Mouse (Mus musculus): ENCODE measurements at regions not wholly inside any gene's neighbourhood (a gene's known extent, or its start where the extent isn't known, plus 50 kb on each side); places are given as distances from the start of the nearest gene placed in this dataset.
A peak's percentile ranks its signal among the peaks of the same experiment; 100 is the strongest.

DNA sequence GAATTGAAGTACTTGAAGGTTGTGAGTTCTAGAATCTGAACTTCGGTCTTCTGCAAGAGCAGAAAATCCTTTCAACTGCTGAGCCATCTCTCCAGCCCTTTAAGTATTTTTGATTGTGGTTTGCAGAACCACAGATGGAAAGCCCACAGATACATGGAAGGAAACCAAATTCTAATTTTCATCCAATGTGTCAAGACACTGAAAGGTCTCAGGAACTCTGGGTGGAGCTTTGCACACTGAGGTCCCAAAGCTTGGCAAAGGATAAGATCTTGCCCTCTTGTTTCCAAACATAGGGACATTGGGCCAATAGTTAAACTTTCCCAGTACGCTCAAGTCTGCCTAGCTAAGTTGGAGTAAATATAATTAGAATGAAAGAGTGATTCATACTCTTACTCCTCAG, 102.6 kb upstream of the Ado start:
- Histone ChIP-seq H3K4me3 (ENCODE audit: low read depth, low read length) (no peak overlapping the region), H3K4me1 (ENCODE audit: control insufficient read depth, insufficient read depth, low read length) (no peaks in the 10 kb centered on the region), H3K9me3 (replicated peaks; ENCODE audit: control insufficient read depth, low read length) (no peaks in the 10 kb centered on the region), H3K4me2 (no peak overlapping the region), H3K9ac (ENCODE audit: low read depth, low read length) (no peak overlapping the region), H3K27me3 (ENCODE audit: control insufficient read depth, insufficient read depth, low read length) (no peaks in the 10 kb centered on the region), H3K36me3 (ENCODE audit: control insufficient read depth, insufficient read depth, low read length) (no peaks in the 10 kb centered on the region), H3K27ac (ENCODE audit: low read depth, low read length) (no peak overlapping the region)
- 89% methylated on average over 2 of the region's 2 CpGs for WGBS (ENCODE audit: insufficient replicate concordance)
- no peak for ATAC-seq (replicated peaks; ENCODE audit: insufficient number of reproducible peaks, low FRiP score, low TSS enrichment)

DNA sequence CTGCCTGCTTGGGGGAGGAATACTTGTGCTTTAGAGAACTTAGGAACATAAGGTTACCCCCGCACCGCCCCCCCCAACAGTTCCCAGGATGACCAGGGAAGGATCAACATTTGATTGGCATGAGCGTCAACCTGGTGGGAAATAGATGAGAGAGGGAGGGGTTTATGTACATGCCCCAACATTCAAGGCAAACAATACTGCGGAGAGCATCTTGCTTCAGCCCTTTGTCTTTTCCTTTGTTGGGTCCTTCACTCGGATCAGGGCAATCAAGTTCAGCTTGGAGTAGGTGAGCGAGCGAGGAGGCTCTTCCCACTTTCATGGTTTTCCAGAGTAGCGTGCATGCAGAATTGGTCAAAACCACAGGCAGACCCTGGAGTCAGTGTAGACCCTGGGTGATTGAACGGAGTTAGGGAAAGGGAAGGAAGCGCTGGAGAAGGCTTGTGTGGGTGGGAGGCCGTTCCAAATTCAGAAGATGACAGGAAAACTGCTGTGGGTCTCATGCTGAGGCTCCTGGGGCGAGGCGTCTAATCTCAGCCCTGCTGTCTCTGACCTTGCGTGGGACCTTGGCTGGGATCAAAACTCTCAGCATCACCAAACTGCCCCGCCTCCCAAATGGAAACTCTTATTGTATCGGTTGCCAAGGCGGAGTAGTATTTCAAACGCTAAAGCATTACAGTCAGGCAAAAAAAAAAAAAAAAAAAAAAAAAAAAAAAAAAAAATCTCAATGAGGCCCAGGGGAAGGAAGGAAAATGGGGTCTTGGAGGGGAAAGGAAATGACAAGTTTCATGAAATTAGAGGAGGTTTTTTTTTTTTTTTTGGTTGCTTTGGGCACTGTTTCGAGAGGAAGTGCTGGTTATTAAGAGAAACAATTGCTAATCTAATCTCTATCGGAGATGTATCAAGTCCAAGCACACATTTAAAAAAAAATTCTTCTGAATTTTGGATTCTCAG, 99.3 kb upstream of the Ado start:
- Histone ChIP-seq H3K4me2 (peak overlapping the region; percentile 64), H3K27ac (ENCODE audit: low read depth, low read length) (no peak overlapping the region), H3K9ac (ENCODE audit: low read depth, low read length) (0 out of 2 replicates have a peak overlapping the region, but pooled peaks have one; percentile 17), H3K36me3 (ENCODE audit: control insufficient read depth, insufficient read depth, low read length) (no peaks in the 10 kb centered on the region), H3K4me3 (ENCODE audit: low read depth, low read length) (peak overlapping the region; percentile 29), H3K9me3 (replicated peaks; ENCODE audit: control insufficient read depth, low read length) (no peaks in the 10 kb centered on the region), H3K27me3 (ENCODE audit: control insufficient read depth, insufficient read depth, low read length) (no peaks in the 10 kb centered on the region), H3K4me1 (ENCODE audit: control insufficient read depth, insufficient read depth, low read length) (0 out of 2 replicates have a peak, but pooled peaks cover 2% of the 10 kb centered on the region)
- no peak for ATAC-seq (replicated peaks; ENCODE audit: insufficient number of reproducible peaks, low FRiP score, low TSS enrichment)
- WGBS (ENCODE audit: insufficient replicate concordance), result 24% methylated on average over 20 of the region's 20 CpGs

DNA sequence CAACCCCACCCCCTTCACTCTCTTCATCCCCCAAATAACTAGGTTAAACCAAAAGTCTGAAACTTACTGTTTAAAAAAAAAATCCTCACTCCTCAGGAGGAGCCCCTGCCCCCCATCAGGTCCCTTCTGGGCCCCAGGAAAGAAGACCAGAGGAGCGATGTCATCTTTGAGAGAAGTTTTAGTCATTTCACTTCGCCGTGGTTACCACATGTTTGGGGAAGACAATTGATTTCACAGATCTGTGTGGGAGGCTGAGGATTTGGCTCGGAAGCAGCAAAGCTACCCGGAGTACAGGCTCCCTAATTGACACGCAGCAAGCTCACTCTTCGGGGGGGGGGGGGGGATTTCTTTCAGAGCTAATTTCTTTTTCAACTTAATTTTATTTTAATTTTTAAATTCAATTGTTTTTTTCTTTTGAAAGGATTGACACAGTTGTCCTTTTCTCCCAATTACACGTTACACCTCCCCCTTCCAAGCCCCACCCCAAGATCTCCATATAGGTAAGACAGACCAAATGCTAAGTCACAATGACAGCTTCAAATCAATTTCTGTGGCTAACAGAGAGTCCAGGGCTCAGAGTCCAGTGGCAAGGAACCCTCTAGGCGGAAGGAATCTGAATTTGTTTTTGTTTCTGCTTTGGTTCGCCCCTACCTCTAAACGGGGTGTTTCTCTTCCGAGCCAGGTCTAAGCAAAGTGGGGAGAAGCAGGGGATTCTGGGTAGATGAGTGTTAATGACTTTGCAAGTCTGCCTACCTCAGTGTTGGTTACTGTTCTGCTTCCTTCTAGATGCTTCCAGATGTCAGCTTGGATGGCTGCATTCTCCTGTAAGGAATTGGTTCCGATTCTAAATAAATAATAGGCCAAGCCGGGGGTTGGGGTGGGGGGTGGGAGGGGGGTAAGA, 98.2 kb upstream of the Ado start:
- Histone ChIP-seq H3K4me2 (peak overlapping the region; percentile 64), H3K4me3 (ENCODE audit: low read depth, low read length) (peak overlapping the region; percentile 29), H3K27ac (ENCODE audit: low read depth, low read length) (no peak overlapping the region), H3K4me1 (ENCODE audit: control insufficient read depth, insufficient read depth, low read length) (0 out of 2 replicates have a peak, but pooled peaks cover 2% of the 10 kb centered on the region), H3K9me3 (replicated peaks; ENCODE audit: control insufficient read depth, low read length) (no peaks in the 10 kb centered on the region), H3K27me3 (ENCODE audit: control insufficient read depth, insufficient read depth, low read length) (no peaks in the 10 kb centered on the region), H3K9ac (ENCODE audit: low read depth, low read length) (0 out of 2 replicates have a peak overlapping the region, but pooled peaks have one; percentile 17), H3K36me3 (ENCODE audit: control insufficient read depth, insufficient read depth, low read length) (no peaks in the 10 kb centered on the region)
- 15% methylated on average over 14 of the region's 14 CpGs for WGBS (ENCODE audit: insufficient replicate concordance)
- ATAC-seq (replicated peaks; ENCODE audit: insufficient number of reproducible peaks, low FRiP score, low TSS enrichment), result no peak

DNA sequence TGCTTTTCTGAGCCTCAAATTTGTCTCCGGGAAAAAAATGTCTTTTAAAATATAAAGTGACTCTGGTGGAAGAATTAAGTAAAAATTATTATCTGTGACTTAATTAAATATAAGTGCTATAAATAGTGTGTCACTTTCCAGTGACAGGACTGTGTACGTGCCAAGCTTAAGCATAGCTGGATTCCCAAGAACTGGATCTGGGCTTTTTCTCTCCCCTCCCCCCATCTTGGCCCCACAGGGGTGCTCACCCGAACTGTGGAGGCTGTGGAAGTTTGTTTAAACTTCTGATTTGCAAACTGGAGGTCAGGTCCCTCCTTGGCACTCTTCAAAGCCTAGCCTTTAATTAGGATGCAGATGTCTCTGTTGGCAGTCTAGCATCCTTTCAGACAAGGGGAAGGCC, 97.1 kb upstream of the Ado start:
- no peak overlapping the region for H3K4me3 ChIP-seq (ENCODE audit: low read depth, low read length)
- no peaks in the 10 kb centered on the region for H3K27me3 ChIP-seq (ENCODE audit: control insufficient read depth, insufficient read depth, low read length)
- 0 out of 2 replicates have a peak, but pooled peaks cover 2% of the 10 kb centered on the region for H3K4me1 ChIP-seq (ENCODE audit: control insufficient read depth, insufficient read depth, low read length)
- no peaks in the 10 kb centered on the region for H3K9me3 ChIP-seq (replicated peaks; ENCODE audit: control insufficient read depth, low read length)
- ATAC-seq (replicated peaks; ENCODE audit: insufficient number of reproducible peaks, low FRiP score, low TSS enrichment), result no peak
- H3K9ac ChIP-seq (ENCODE audit: low read depth, low read length), result no peak overlapping the region
- H3K27ac ChIP-seq (ENCODE audit: low read depth, low read length), result no peak overlapping the region
- no peaks in the 10 kb centered on the region for H3K36me3 ChIP-seq (ENCODE audit: control insufficient read depth, insufficient read depth, low read length)
- WGBS (ENCODE audit: insufficient replicate concordance), result 40% methylated on average over 3 of the region's 3 CpGs
- H3K4me2 ChIP-seq, result no peak overlapping the region

DNA sequence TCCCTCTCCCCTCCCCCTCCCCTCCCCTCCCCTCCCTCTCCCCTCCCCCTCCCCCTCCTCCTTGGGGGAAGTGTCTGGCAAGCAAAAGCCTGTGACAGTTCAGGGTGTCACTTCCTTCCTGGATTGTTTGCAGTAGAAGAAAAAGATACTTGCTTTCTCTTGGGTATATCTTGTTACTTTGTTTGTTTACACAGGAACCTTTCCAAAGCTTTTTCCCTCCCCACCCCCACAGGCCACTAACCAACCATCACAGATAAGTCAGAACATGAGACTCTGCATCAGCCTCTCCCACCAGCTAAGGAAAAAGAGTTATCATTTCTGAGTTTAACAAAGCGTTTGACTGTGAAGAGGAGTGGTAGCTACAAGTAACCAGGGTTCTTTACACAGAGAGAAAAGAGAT, 95.5 kb upstream of the Ado start:
- no peaks in the 10 kb centered on the region for H3K9me3 ChIP-seq (replicated peaks; ENCODE audit: control insufficient read depth, low read length)
- no peak for ATAC-seq (replicated peaks; ENCODE audit: insufficient number of reproducible peaks, low FRiP score, low TSS enrichment)
- 0 out of 2 replicates have a peak overlapping the region, but pooled peaks have one; percentile 29 for H3K27ac ChIP-seq (ENCODE audit: low read depth, low read length)

DNA sequence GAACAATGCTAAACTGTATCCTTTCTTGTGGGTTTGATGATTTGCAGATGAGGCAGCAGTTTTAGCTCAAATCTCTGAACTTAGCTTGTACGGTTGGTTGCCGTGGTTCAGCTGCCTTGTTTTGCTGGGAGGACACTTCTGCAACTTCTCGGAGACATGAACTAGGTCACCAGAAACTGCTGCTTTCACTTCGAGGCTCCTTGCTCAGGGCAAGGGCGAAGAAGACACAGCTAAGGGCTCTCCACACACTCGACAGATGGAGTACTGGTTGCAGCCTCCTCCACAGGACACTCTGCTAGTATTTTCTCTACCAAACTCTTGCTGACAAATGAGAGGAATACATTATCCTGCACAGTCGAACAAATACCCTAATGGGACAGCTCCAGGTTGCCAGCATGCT, 94.9 kb upstream of the Ado start:
- Histone ChIP-seq H3K9ac (ENCODE audit: low read depth, low read length) (no peak overlapping the region), H3K36me3 (ENCODE audit: control insufficient read depth, insufficient read depth, low read length) (no peaks in the 10 kb centered on the region), H3K27me3 (ENCODE audit: control insufficient read depth, insufficient read depth, low read length) (no peaks in the 10 kb centered on the region), H3K4me1 (ENCODE audit: control insufficient read depth, insufficient read depth, low read length) (0 out of 2 replicates have a peak, but pooled peaks cover 2% of the 10 kb centered on the region), H3K27ac (ENCODE audit: low read depth, low read length) (no peak overlapping the region), H3K4me2 (no peak overlapping the region), H3K4me3 (ENCODE audit: low read depth, low read length) (no peak overlapping the region), H3K9me3 (replicated peaks; ENCODE audit: control insufficient read depth, low read length) (no peaks in the 10 kb centered on the region)
- no peak for ATAC-seq (replicated peaks; ENCODE audit: insufficient number of reproducible peaks, low FRiP score, low TSS enrichment)
- 34% methylated on average over 7 of the region's 7 CpGs for WGBS (ENCODE audit: insufficient replicate concordance)

More for the DNA sequence above, 95.5 kb upstream of the Ado start:
- Histone ChIP-seq H3K9ac (ENCODE audit: low read depth, low read length) (no peak overlapping the region), H3K4me3 (ENCODE audit: low read depth, low read length) (no peak overlapping the region), H3K4me1 (ENCODE audit: control insufficient read depth, insufficient read depth, low read length) (0 out of 2 replicates have a peak, but pooled peaks cover 2% of the 10 kb centered on the region), H3K36me3 (ENCODE audit: control insufficient read depth, insufficient read depth, low read length) (no peaks in the 10 kb centered on the region), H3K27me3 (ENCODE audit: control insufficient read depth, insufficient read depth, low read length) (no peaks in the 10 kb centered on the region), H3K4me2 (no peak overlapping the region)
- WGBS (ENCODE audit: insufficient replicate concordance), result 5% methylated on average over 1 of the region's 1 CpGs

DNA sequence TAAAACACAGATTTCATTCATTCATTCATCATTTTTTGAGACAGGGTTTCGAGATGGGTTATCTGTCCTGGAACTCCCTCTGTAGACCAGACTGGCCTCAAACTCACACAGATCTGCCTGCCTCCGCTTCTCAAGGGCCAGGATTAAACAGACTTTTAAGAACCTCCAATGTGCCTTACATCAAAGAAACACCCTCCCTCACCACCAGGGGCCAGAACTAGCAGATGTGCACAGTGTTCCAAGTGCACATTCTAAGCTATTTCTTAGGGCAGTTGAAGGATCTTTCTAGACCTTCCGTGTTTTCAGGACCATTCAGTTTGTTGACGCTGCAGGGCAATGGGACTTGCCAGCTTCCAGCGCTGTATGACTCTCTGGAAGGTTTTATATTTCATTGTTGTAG, 88.6 kb upstream of the Ado start:
- Histone ChIP-seq H3K27ac (ENCODE audit: low read depth, low read length) (no peak overlapping the region), H3K4me1 (ENCODE audit: control insufficient read depth, insufficient read depth, low read length) (no peaks in the 10 kb centered on the region), H3K9ac (ENCODE audit: low read depth, low read length) (no peak overlapping the region), H3K27me3 (ENCODE audit: control insufficient read depth, insufficient read depth, low read length) (no peaks in the 10 kb centered on the region), H3K36me3 (ENCODE audit: control insufficient read depth, insufficient read depth, low read length) (no peaks in the 10 kb centered on the region), H3K9me3 (replicated peaks; ENCODE audit: control insufficient read depth, low read length) (no peaks in the 10 kb centered on the region), H3K4me2 (no peak overlapping the region), H3K4me3 (ENCODE audit: low read depth, low read length) (no peak overlapping the region)
- ATAC-seq (replicated peaks; ENCODE audit: insufficient number of reproducible peaks, low FRiP score, low TSS enrichment), result no peak
- WGBS (ENCODE audit: insufficient replicate concordance), result 55% methylated on average over 5 of the region's 5 CpGs

DNA sequence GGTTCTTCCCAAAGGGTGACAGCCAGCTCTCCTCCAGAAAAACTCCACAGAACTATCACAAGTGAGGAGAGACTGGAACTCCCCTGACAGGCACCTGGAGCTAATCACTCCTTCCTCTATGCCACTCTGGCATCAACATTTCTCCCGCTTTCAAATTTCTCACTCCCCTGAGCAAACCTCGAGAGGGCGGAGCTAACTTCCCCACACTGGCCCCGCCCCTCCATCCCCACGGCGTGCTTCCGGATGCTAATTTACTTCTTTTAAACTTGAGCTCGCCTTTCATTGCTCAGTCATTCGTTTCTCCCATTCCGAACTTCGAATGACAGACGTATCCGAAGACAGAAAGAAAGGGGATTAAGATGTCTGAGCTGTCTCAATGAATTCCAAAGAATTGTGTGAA, 87.8 kb upstream of the Ado start:
- Histone ChIP-seq H3K27ac (ENCODE audit: low read depth, low read length) (no peak overlapping the region), H3K4me3 (ENCODE audit: low read depth, low read length) (0 out of 2 replicates have a peak overlapping the region, but pooled peaks have one; percentile 6), H3K27me3 (ENCODE audit: control insufficient read depth, insufficient read depth, low read length) (no peaks in the 10 kb centered on the region), H3K9ac (ENCODE audit: low read depth, low read length) (no peak overlapping the region; the same call in 1 of the 2 replicates), H3K36me3 (ENCODE audit: control insufficient read depth, insufficient read depth, low read length) (no peaks in the 10 kb centered on the region), H3K4me1 (ENCODE audit: control insufficient read depth, insufficient read depth, low read length) (no peaks in the 10 kb centered on the region), H3K4me2 (peak overlapping the region; percentile 48), H3K9me3 (replicated peaks; ENCODE audit: control insufficient read depth, low read length) (no peaks in the 10 kb centered on the region)
- no peak for ATAC-seq (replicated peaks; ENCODE audit: insufficient number of reproducible peaks, low FRiP score, low TSS enrichment)
- WGBS (ENCODE audit: insufficient replicate concordance), result 4% methylated on average over 13 of the region's 13 CpGs

All from heart, embryonic 11.5 days (tissue).